Mouse (Mus musculus): ENCODE results near the gene Pidd1. TPM values are rescaled to one million over a fixed set of nuclear protein-coding genes. Genes with fewer than 3 reads are reported as not detected.

The Pidd1 gene
- polyA plus RNA-seq, 1 experiment, result 13.0 TPM

DNA sequence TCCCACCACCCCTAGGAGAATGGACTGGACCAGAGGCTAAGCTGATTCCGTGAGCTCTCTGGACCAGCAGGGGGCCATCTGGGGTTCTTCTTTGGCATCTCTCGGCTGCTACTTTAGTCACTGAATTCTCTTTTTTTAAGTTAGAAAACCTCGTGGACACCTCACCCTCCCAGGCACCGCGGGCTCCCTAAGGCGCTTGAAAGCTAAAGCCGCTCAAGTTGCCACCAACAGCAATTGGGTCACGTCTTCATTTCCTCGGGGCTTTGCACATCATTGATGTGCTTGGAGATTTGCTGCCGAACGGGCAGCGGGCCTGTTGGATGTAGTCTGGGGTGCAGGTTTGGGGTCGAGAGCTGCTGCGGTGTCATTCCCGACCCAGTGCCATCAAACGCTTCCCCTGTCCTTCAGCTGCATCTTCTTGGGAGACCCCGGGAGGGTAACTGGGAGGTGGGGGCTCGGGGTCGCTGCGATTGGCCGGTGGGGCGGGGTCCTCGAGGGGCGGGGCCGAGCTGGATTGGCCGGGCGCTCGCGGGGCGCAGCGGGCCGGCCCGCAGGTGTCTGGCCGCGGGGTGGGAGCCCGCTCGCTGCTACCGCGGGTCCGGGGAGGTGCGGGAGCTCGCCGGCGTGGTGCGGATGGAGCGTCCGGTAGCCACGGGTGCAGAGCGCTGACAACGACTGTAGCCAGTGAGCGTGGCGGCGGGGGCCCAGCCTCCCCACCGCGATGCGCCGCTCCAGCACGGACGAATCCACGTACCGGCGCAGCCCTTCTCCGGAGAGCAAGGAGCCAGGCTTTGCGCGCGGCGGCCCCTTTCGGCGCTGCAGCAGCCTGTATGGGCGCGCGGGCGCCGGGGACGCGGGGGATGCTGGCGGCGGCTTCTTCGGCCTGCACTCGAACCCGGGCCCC lies 37.9 kb upstream of the Pidd1 start:
- TF ChIP-seq GATA1 (IDR thresholded peaks at IDR 0.05; ENCODE audit: borderline replicate concordance, low read length) (no peak), FLI1 (IDR thresholded peaks at IDR 0.05; ENCODE audit: low read length) (no peak)
- Histone ChIP-seq H3K9me3 (no peaks in the 10 kb centered on the region), H3K36me3 (replicated peaks; ENCODE audit: low read length) (peaks cover 69% of the 10 kb centered on the region), H3K27me3 (replicated peaks) (no peaks in the 10 kb centered on the region), H3K4me1 (peaks cover 93% of the 10 kb centered on the region), H3K4me3 (replicated peaks) (peak overlapping the region; percentile 81)

GRCm38 (mm10) chr7:141480842-141481497 lies 37.1 kb upstream of the Pidd1 start:
- TF ChIP-seq GATA1 (IDR thresholded peaks at IDR 0.05; ENCODE audit: borderline replicate concordance, low read length) (no peak), FLI1 (IDR thresholded peaks at IDR 0.05; ENCODE audit: low read length) (no peak)
- Histone ChIP-seq H3K4me1 (peaks cover 94% of the 10 kb centered on the region), H3K4me3 (replicated peaks) (peak overlapping the region; percentile 81), H3K9me3 (no peaks in the 10 kb centered on the region), H3K27me3 (replicated peaks) (no peaks in the 10 kb centered on the region), H3K36me3 (replicated peaks; ENCODE audit: low read length) (peaks cover 61% of the 10 kb centered on the region)

- TF ChIP-seq FLI1 (IDR thresholded peaks at IDR 0.05; ENCODE audit: low read length), result no peak
- TF ChIP-seq GATA1 (IDR thresholded peaks at IDR 0.05; ENCODE audit: borderline replicate concordance, low read length), result no peak
- Histone ChIP-seq H3K9me3 (no peaks in the 10 kb centered on the region), H3K4me1 (peaks cover 85% of the 10 kb centered on the region), H3K36me3 (replicated peaks; ENCODE audit: low read length) (peaks cover 38% of the 10 kb centered on the region), H3K27me3 (replicated peaks) (no peaks in the 10 kb centered on the region), H3K4me3 (replicated peaks) (peak overlapping the region; percentile 97)
Measured at GRCm38 (mm10) chr7:141478270-141478748, 34.5 kb upstream of the Pidd1 start.

DNA sequence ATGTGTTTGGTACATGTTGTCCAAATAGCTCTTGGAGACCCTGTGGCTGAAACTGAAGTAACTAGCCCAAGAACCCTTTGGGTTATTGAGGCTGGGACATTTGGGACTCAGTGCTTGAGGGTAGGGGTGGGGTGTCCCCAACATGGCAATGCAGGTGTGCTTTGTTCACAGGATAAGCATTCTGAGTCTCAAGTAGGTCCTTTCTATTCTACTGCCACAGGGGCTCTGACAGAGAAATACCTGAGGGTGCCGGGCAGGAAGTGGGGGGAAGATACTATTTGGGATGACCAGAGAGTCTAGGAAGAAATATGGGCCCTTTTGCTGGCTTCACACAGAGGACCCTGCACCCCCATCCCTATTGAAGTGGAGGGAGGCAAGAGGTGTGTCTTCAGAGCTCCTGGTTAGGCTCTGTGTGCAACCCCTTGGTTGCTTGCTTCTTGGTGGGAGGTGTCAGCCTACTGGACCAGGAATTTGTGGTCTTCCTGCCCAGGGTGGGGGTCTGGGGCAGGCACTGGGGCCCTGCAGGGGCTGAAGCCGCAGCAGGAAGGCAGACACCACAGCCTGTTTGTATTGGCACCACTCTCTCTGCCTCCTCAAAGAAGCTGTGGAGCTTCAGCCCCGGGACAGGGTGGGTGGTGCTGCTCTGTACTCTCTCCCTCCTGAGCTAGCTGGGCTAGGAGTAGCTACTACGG lies 33.9 kb upstream of the Pidd1 start:
- Histone ChIP-seq H3K4me3 (replicated peaks) (peak overlapping the region; percentile 97), H3K4me1 (peaks cover 85% of the 10 kb centered on the region), H3K36me3 (replicated peaks; ENCODE audit: low read length) (peaks cover 36% of the 10 kb centered on the region)

GRCm38 (mm10) chr7:141476981-141477370 lies 33.2 kb upstream of the Pidd1 start:
- H3K9me3 ChIP-seq, result no peaks in the 10 kb centered on the region
- TF ChIP-seq GATA1 (IDR thresholded peaks at IDR 0.05; ENCODE audit: borderline replicate concordance, low read length) (no peak), FLI1 (IDR thresholded peaks at IDR 0.05; ENCODE audit: low read length) (no peak)
- H3K4me3 ChIP-seq (replicated peaks), result peak overlapping the region; percentile 97
- peaks cover 36% of the 10 kb centered on the region for H3K36me3 ChIP-seq (replicated peaks; ENCODE audit: low read length)
- H3K4me1 ChIP-seq, result peaks cover 85% of the 10 kb centered on the region
- H3K27me3 ChIP-seq (replicated peaks), result no peaks in the 10 kb centered on the region

More for the DNA sequence above, 33.9 kb upstream of the Pidd1 start:
- TF ChIP-seq GATA1 (IDR thresholded peaks at IDR 0.05; ENCODE audit: borderline replicate concordance, low read length) (no peak), FLI1 (IDR thresholded peaks at IDR 0.05; ENCODE audit: low read length) (no peak)
- Histone ChIP-seq H3K27me3 (replicated peaks) (no peaks in the 10 kb centered on the region), H3K9me3 (no peaks in the 10 kb centered on the region)

- no peak for TF ChIP-seq FLI1 (IDR thresholded peaks at IDR 0.05; ENCODE audit: low read length)
- TF ChIP-seq GATA1 (IDR thresholded peaks at IDR 0.05; ENCODE audit: borderline replicate concordance, low read length), result no peak
- Histone ChIP-seq H3K27me3 (replicated peaks) (no peaks in the 10 kb centered on the region), H3K9me3 (no peaks in the 10 kb centered on the region), H3K36me3 (replicated peaks; ENCODE audit: low read length) (peaks cover 35% of the 10 kb centered on the region), H3K4me3 (replicated peaks) (peak overlapping the region; percentile 97), H3K4me1 (peaks cover 83% of the 10 kb centered on the region)
Measured at GRCm38 (mm10) chr7:141476226-141476980, 32.6 kb upstream of the Pidd1 start.

- Histone ChIP-seq H3K4me1 (peaks cover 83% of the 10 kb centered on the region), H3K9me3 (no peaks in the 10 kb centered on the region), H3K4me3 (replicated peaks) (peak overlapping the region; percentile 97), H3K36me3 (replicated peaks; ENCODE audit: low read length) (peaks cover 36% of the 10 kb centered on the region), H3K27me3 (replicated peaks) (no peaks in the 10 kb centered on the region)
- TF ChIP-seq GATA1 (IDR thresholded peaks at IDR 0.05; ENCODE audit: borderline replicate concordance, low read length), result no peak
- no peak for TF ChIP-seq FLI1 (IDR thresholded peaks at IDR 0.05; ENCODE audit: low read length)
Measured at GRCm38 (mm10) chr7:141475805-141476158, 32.0 kb upstream of the Pidd1 start.

GRCm38 (mm10) chr7:141475011-141475804 lies 31.4 kb upstream of the Pidd1 start, which contains the start of the genes Polr2l and Tspan4:
Gene Polr2l, minus strand, starts transcription at chr7:141475132.
Gene Tspan4, plus strand, starts transcription at chr7:141475240.
- Histone ChIP-seq H3K36me3 (replicated peaks; ENCODE audit: low read length) (peaks cover 41% of the 10 kb centered on the region), H3K4me1 (peaks cover 83% of the 10 kb centered on the region), H3K4me3 (replicated peaks) (peak within 1 kb of the TSS; percentile 97), H3K9me3 (no peaks in the 10 kb centered on the region), H3K27me3 (replicated peaks) (no peaks in the 10 kb centered on the region)
- no peak for TF ChIP-seq GATA1 (IDR thresholded peaks at IDR 0.05; ENCODE audit: borderline replicate concordance, low read length)
- no peak for TF ChIP-seq FLI1 (IDR thresholded peaks at IDR 0.05; ENCODE audit: low read length)
